Mouse (Mus musculus): ENCODE results near the gene Otog. TPM values are rescaled to one million over a fixed set of nuclear protein-coding genes. Genes with fewer than 3 reads are reported as not detected.

The Otog gene
- not detected in 2 replicates for polyA plus RNA-seq (2012; rRNA removed; ENCODE audit: low replicate concordance)

DNA sequence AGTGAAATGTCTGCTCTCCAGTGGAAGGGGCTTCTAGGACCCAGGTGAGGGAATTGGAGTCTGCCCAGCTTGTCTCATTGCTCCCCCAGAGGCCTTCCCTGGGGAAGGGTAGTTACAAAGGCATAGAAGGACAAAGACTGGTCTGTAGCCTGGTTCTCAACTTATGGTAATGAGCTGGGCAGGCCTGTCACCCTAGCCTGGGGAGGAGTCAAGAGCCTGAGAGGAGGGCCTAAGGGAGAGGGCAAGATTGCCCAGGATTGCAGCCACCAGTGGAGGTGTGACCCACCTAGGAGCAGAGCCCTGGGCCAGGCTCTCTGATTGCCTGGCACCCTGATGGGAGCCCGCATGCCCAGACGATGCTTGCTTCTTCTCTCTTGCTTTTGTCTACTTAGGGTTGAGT, at the start of gene Otog:
TSS of gene Otog (plus strand) at position 292 of the 400 bp plus-strand sequence.

DNA sequence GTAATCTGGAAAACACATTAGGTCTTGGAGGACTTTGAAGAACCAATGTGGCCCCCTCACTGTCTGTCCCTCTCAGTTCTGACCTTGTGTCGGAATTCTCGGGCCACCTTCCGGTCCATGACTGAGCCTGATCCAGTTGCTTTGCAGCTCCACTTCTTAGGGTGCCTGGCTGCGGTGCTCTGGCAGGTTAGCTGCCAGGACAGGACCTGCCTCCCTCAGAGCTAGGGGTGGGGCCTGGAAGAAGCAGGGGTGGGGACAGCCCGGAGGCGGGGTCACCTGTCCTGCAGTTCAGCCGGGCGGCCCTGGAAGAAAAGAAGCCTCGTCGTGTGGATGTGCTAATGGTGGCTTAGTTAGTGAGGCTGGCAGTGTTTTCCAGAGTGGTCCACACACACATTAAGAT, 2.4 kb upstream of the Otog start, which contains the start of gene Ush1c:
TSS of gene Ush1c (minus strand) at position 158 of the 400 bp plus-strand sequence.

Other genes starting within 250 kb of the Otog start
- 0.23 and 0.82 TPM in 2 replicates for gene Abcc6, start 210.7 kb upstream of the Otog start, polyA plus RNA-seq (2012; rRNA removed; ENCODE audit: low replicate concordance)
- 64.3 and 77.7 TPM in 2 replicates for gene Nomo1, start 207.3 kb upstream of the Otog start, polyA plus RNA-seq (2012; rRNA removed; ENCODE audit: low replicate concordance)
- gene Kcnj11, start 140.2 kb upstream of the Otog start, polyA plus RNA-seq (2012; rRNA removed; ENCODE audit: low replicate concordance): 0.24 and 0.47 TPM in 2 replicates
- gene Abcc8, start 61.0 kb upstream of the Otog start, polyA plus RNA-seq (2012; rRNA removed; ENCODE audit: low replicate concordance): 0.27 and 1.5 TPM in 2 replicates
- not detected in 2 replicates for gene Ush1c, start 2.5 kb upstream of the Otog start, polyA plus RNA-seq (2012; rRNA removed; ENCODE audit: low replicate concordance)
- gene Myod1, start 135.5 kb downstream of the Otog start, polyA plus RNA-seq (2012; rRNA removed; ENCODE audit: low replicate concordance): 0.06 TPM in 1 of 2 replicates, not detected in the other
- 0.04 and 0.33 TPM in 2 replicates for gene Kcnc1, start 155.5 kb downstream of the Otog start, polyA plus RNA-seq (2012; rRNA removed; ENCODE audit: low replicate concordance)

Measured in subcutaneous adipose tissue, adult 2 months (tissue).